Mouse (Mus musculus) hindbrain, embryonic 11.5 days (tissue): Measurements from ENCODE around the gene Odf2l. TPM values are rescaled to one million over a fixed set of nuclear protein-coding genes. Genes with fewer than 3 reads are reported as not detected.

Source experiments
- ATAC-seq: fragments of 200-750 bp; cut with Nextera tagmentation; 2 replicates; pipeline ENCODE4 v1.8.0; 2017; ENCODE audit warnings: mild to moderate bottlenecking, moderate TSS enrichment, moderate library complexity; ENCODE audit not compliant: low FRiP score
- DNase-seq: peaks from one replicate; pipeline ENCODE4 v3.0.0-alpha.2; 2015; ENCODE audit warnings: low spot score
- H3K27ac ChIP-seq: fragments of 300-500 bp; sonication (generic); 2 replicates; pipeline ENCODE4 v1.5.1; 2014; ENCODE audit warnings: mild to moderate bottlenecking, low read depth, low read length
- H3K27me3 ChIP-seq: fragments of 300-500 bp; sonication (generic); 2 replicates; pipeline ENCODE4 v1.6.1; 2014; ENCODE audit warnings: mild to moderate bottlenecking, low read length, moderate library complexity, mixed read lengths; ENCODE audit not compliant: control insufficient read depth, insufficient read depth
- H3K36me3 ChIP-seq: fragments of 300-500 bp; sonication (generic); 2 replicates; pipeline ENCODE4 v1.6.1; 2014; ENCODE audit warnings: mild to moderate bottlenecking, low read length, moderate library complexity, mixed read lengths; ENCODE audit not compliant: control insufficient read depth, insufficient read depth
- H3K4me1 ChIP-seq: fragments of 300-500 bp; sonication (generic); replicated peaks from 2 replicates; pipeline ENCODE4 v1.6.1; 2014; ENCODE audit warnings: low read length, mixed read lengths; ENCODE audit not compliant: control insufficient read depth, insufficient read depth
- H3K4me2 ChIP-seq: fragments of 300-500 bp; sonication (generic); replicated peaks from 2 replicates; pipeline ENCODE4 v1.6.1; 2014; ENCODE audit warnings: mild to moderate bottlenecking, low read depth, low read length
- H3K4me3 ChIP-seq: fragments of 300-500 bp; sonication (generic); 2 replicates; pipeline ENCODE4 v1.5.1; 2014; ENCODE audit warnings: low read depth, low read length
- H3K9ac ChIP-seq: fragments of 300-500 bp; sonication (generic); 2 replicates; pipeline ENCODE4 v1.6.1; 2014; ENCODE audit warnings: low read depth, low read length
- H3K9me3 ChIP-seq: fragments of 300-500 bp; sonication (generic); 2 replicates; pipeline ENCODE4 v1.6.1; 2016; ENCODE audit warnings: low read length; ENCODE audit not compliant: control insufficient read depth
- WGBS: fragments of 180-500 bp; shearing (Covaris S2); extraction: QIAGEN DNeasy Blood & Tissue Kit; methylation state at CpG from one replicate; pipeline ENCODE4 v1.1.7; 2014; 5-methylcytosine and 5-hydroxymethylcytosine counted together
- polyA plus RNA-seq: library from polyadenylated mRNA; unstranded; fragments of >200 nt; fragmentation: Nextera tagmentation; extraction: Ambion mirVana; gene quantifications from 2 replicates; pipeline ENCODE4 v1.2.1, GENCODE M21; 2014

Odf2l gene
- polyA plus RNA-seq, 1 experiment from 2014 or later = 28.2 TPM

GRCm38 (mm10) chr3:145147952-145148351, 29.6 kb downstream of the Odf2l start:
- H3K4me1 ChIP-seq = no peaks in the 10 kb centered on the region
- ATAC-seq (no peak), DNase-seq (no peak)
- no peak overlapping the region for H3K4me2 ChIP-seq
- H3K27me3 ChIP-seq = no peaks in the 10 kb centered on the region
- no peak overlapping the region for H3K4me3 ChIP-seq
- no peak overlapping the region for H3K9ac ChIP-seq
- H3K27ac ChIP-seq = no peak overlapping the region
- H3K9me3 ChIP-seq = no peaks in the 10 kb centered on the region
- H3K36me3 ChIP-seq = no peaks in the 10 kb centered on the region

DNA sequence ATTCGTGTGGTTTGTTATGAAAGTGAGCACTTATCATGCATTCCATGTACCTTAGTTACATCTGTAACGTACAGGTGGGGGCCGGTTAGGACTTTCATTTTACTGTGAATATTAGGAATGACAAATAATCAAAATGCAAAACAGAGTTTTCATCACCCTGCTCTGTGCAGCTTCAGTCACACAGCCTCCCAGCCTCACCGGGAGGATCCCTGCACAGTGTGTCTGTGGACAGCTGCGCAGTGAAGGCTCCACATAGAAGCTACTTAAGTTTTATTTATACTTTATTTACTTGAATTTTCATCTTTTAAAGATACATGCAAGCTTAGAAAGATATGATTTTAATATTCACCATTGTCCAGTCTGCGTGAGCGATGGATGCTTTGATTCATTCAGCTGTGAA, 32.7 kb downstream of the Odf2l start:
- H3K4me3 ChIP-seq = no peak overlapping the region
- DNase-seq (no peak), ATAC-seq (no peak)
- H3K9ac ChIP-seq = no peak overlapping the region
- no peaks in the 10 kb centered on the region for H3K4me1 ChIP-seq
- no peaks in the 10 kb centered on the region for H3K27me3 ChIP-seq
- H3K9me3 ChIP-seq = no peaks in the 10 kb centered on the region
- no peaks in the 10 kb centered on the region for H3K36me3 ChIP-seq
- H3K27ac ChIP-seq = no peak overlapping the region
- 94% methylated on average over 7 of the region's 7 CpGs for WGBS
- no peak overlapping the region for H3K4me2 ChIP-seq

- H3K27me3 ChIP-seq = no peaks in the 10 kb centered on the region
- H3K4me2 ChIP-seq = no peak overlapping the region
- WGBS = 84% methylated on average over 7 of the region's 7 CpGs
- H3K4me1 ChIP-seq = no peaks in the 10 kb centered on the region
- no peak overlapping the region for H3K9ac ChIP-seq
- ATAC-seq (no peak), DNase-seq (no peak)
- no peak overlapping the region for H3K27ac ChIP-seq
- H3K36me3 ChIP-seq = no peaks in the 10 kb centered on the region
- no peak overlapping the region for H3K4me3 ChIP-seq
- no peaks in the 10 kb centered on the region for H3K9me3 ChIP-seq
Observed at GRCm38 (mm10) chr3:145151933-145152332, 33.5 kb downstream of the Odf2l start.

DNA sequence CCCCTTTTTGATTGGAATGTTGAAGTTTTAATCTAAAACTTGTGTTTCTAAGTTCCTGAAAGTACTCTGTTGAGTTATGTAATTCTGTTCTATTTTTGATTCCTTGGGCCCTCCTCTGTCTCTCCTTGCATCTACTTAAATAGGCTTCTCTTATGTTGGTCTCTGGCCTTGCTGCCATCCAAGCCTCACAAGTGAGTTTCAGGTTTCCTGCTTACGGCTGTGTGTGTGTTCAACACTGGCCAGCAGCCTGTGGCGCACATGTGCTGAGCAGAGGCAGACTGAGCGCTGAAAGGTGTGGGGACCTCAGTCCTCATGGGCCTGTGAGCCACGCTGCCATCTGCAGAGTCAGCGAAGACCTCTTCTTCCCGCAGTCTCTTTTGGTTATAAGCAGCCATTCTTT, 38.5 kb downstream of the Odf2l start:
- Histone ChIP-seq H3K27ac (no peak overlapping the region), H3K4me1 (no peaks in the 10 kb centered on the region), H3K27me3 (no peaks in the 10 kb centered on the region), H3K36me3 (no peaks in the 10 kb centered on the region), H3K4me2 (no peak overlapping the region), H3K9ac (no peak overlapping the region), H3K4me3 (no peak overlapping the region), H3K9me3 (no peaks in the 10 kb centered on the region)
- DNase-seq = no peak
- ATAC-seq = no peak
- WGBS = 89% methylated on average over 6 of the region's 6 CpGs

GRCm38 (mm10) chr3:145158441-145158840, 40.1 kb downstream of the Odf2l start:
- 91% methylated on average over 3 of the region's 3 CpGs for WGBS

DNA sequence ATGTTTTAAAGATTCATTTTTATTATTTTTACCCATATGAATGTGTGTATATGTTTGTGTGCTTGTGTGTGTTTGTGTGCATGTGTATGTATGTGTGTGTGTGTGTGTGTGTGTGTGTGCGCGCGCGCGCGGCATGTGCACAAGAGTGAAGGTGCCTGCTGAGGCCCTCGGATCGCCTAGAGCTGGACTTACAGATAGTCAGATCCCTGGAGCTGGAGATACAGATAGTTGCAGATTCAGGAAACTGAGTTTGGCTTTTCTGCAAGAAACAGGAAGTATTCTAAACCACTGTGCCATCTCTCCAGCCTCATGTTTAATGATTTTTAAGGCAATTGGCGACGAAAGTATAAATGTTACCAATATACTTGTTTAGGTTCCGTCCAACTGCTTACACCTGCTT, 48.4 kb downstream of the Odf2l start:
- H3K4me1 ChIP-seq = no peaks in the 10 kb centered on the region
- no peak overlapping the region for H3K4me3 ChIP-seq
- no peaks in the 10 kb centered on the region for H3K36me3 ChIP-seq
- H3K27me3 ChIP-seq = no peaks in the 10 kb centered on the region
- WGBS = 92% methylated on average over 11 of the region's 11 CpGs
- no peak overlapping the region for H3K4me2 ChIP-seq
- no peak overlapping the region for H3K9ac ChIP-seq
- ATAC-seq = no peak
- H3K9me3 ChIP-seq = no peaks in the 10 kb centered on the region
- H3K27ac ChIP-seq = no peak overlapping the region
- no peak for DNase-seq

More at GRCm38 (mm10) chr3:145158441-145158840, 40.1 kb downstream of the Odf2l start:
- no peak for ATAC-seq
- no peak overlapping the region for H3K4me3 ChIP-seq
- H3K36me3 ChIP-seq = no peaks in the 10 kb centered on the region
- no peak overlapping the region for H3K4me2 ChIP-seq
- H3K9ac ChIP-seq = no peak overlapping the region
- no peaks in the 10 kb centered on the region for H3K27me3 ChIP-seq
- no peaks in the 10 kb centered on the region for H3K9me3 ChIP-seq
- no peak for DNase-seq
- H3K4me1 ChIP-seq = no peaks in the 10 kb centered on the region
- no peak overlapping the region for H3K27ac ChIP-seq

- Histone ChIP-seq H3K27me3 (no peaks in the 10 kb centered on the region), H3K9ac (no peak overlapping the region), H3K9me3 (no peaks in the 10 kb centered on the region), H3K4me3 (no peak overlapping the region), H3K4me1 (no peaks in the 10 kb centered on the region), H3K36me3 (no peaks in the 10 kb centered on the region), H3K27ac (no peak overlapping the region), H3K4me2 (no peak overlapping the region)
- DNase-seq (no peak), ATAC-seq (no peak)
- 82% methylated on average over 5 of the region's 5 CpGs for WGBS
Observed at GRCm38 (mm10) chr3:145167766-145168165, 49.4 kb downstream of the Odf2l start.

DNA sequence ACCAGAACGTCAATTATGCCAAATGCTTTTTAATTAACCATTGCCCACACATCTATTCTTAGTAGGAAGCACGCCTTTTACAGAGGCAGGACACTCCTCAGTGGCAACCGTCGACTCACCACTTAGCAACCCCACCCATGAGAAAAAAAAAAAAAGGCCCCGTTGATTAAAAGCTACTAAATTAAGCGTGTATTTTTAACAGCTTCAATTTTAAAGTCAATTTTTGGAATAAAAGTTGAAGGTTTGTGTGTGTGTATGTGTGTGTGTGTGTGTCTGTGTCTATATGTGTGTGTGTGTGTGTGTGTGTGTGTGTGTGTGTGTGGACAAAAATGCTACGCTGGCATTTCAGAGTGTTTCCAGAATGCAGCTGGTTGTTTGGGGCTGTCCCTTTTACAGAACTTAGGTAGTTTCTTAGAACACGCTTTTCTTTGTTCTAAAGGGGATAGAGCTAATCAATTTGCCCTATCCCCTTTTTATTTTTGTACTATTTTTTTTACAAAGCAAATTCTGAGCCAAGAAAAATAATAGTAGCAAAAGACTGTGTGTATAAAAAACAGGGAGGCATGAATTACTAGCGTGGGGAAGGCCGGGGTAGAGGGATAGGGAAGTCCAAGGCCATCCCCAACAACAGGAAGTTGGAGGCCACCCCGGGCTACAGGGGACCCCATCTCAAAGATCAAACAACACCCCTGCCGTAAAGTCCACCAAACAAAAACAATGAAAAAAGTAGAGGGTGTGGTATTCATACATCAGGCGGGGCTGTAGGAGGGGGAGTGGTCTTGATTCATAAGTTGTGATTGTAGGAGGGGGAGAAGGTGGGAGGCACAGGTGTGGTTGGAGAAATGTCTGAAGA, 50.7 kb downstream of the Odf2l start:
- no peak for DNase-seq
- no peak overlapping the region for H3K9ac ChIP-seq
- no peak overlapping the region for H3K27ac ChIP-seq
- H3K4me3 ChIP-seq = no peak overlapping the region
- 83% methylated on average over 13 of the region's 13 CpGs for WGBS
- H3K9me3 ChIP-seq = no peaks in the 10 kb centered on the region
- H3K27me3 ChIP-seq = no peaks in the 10 kb centered on the region
- no peaks in the 10 kb centered on the region for H3K36me3 ChIP-seq
- no peak for ATAC-seq
- H3K4me1 ChIP-seq = no peaks in the 10 kb centered on the region
- H3K4me2 ChIP-seq = no peak overlapping the region

DNA sequence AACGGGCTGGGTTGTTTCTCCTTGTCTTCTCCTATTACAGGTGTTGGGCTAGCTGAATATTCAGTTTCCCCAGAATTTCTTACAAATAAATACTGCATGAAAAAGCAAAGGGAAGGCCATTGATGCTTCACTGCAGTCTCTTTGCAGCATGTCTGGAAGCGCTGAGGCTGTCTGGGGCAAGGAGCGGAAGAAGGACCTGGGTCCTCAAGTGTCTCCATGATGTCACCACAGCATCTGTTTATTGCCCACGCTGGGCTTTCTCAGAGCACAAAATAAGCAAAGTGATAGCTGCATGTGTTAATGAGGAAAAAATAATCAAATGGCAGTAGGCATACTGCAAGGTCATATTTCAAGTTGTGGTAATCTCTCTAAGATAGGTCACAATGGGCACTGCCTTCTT, 51.6 kb downstream of the Odf2l start:
- DNase-seq (no peak), ATAC-seq (no peak)
- no peaks in the 10 kb centered on the region for H3K4me1 ChIP-seq
- no peaks in the 10 kb centered on the region for H3K27me3 ChIP-seq
- H3K4me2 ChIP-seq = no peak overlapping the region
- H3K9me3 ChIP-seq = no peaks in the 10 kb centered on the region
- H3K27ac ChIP-seq = no peak overlapping the region
- WGBS = 83% methylated on average over 4 of the region's 4 CpGs
- H3K36me3 ChIP-seq = no peaks in the 10 kb centered on the region
- no peak overlapping the region for H3K9ac ChIP-seq
- H3K4me3 ChIP-seq = no peak overlapping the region
